Mouse (Mus musculus): ENCODE results near the gene Slco3a1.

Gene Slco3a1

DNA sequence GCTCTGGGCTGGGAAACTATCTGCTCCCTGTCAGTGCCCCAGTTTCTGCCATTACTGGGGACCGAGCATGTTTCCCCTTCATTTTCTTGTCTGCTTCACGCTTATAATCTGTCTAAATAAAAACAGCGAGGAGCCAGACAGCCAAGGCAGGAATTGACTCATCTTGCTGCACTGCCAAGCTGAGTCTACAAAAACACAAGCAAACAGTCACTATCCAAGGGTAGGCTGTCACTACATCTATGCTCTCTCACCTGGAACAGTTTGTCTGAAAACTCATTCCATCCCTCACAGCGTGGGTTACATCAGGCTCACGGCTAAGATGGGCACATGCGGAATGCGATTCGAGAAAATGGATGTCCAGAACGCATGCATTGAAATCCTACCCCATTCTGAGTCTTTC lies 207.6 kb downstream of the Slco3a1 start:
- DNase-seq (ENCODE audit: low spot score): no peak

GRCm38 (mm10) chr7:74346451-74346850 lies 208.1 kb downstream of the Slco3a1 start:
- DNase-seq (ENCODE audit: low spot score): no peak

- DNase-seq (ENCODE audit: low spot score): peak; percentile 21
These were observed 213.3 kb downstream of the Slco3a1 start for GRCm38 (mm10) chr7:74341149-74341805.

DNA sequence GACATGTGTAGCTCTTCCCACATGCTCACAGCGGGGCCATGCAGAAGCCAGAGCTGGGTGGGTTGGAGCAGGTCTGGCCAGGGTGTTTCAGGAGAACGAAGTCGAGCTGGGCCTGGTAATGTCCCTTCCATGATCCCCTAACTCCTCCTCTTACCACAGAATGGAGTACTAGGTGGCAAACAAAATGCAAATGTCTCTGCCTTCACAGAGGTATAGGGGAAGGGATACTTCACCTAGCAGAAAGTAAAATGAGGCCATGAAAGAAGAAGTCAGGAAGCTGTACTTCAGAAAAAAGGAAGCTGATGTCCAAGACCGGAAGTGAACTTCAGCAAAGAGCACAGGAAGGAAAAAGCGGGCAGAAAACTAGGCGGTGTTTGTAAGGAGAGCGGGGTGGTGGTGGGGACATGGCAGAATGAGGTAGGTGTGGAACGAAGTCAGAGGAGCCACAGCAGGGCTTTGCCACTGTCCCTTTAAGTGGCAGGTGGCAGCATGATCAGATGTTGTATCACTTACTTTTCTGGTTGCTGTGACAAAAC lies 214.1 kb downstream of the Slco3a1 start:
- no peak for DNase-seq (ENCODE audit: low spot score)

DNA sequence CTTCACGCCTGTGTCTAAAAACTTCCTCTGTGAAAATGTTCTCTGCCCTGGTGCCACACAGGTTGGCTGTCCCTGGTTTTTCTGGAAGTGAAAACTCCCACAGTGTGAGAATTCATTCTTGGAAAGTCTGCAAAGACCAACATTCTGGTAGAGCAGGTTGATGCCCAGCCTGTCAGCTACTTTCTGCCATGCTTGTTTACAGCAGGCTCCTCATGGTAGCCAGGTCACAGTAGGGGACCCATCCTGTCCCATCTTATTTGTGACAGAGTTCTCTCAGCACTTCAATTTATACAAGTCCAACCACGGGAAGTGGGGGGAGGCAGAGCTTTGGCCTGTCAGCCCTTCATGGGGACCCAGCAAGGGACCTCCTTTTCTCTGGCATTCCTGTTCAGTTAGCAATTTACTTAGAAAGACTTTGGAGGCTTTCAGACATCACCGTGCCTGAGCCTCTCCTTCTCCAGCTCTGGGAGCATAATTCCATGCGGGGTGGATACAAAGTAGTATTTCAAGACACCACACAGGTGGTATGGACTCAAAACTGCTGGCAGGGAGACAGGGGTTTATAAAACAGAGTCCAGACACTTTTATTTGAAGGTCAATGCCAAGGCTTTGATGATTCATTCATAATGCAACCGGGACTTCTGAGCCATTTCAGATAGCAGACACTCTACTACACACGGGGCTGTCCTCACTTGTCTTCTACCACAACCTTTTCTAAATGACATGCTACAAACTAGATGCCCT lies 216.7 kb downstream of the Slco3a1 start:
- no peak for DNase-seq (ENCODE audit: low spot score)

DNA sequence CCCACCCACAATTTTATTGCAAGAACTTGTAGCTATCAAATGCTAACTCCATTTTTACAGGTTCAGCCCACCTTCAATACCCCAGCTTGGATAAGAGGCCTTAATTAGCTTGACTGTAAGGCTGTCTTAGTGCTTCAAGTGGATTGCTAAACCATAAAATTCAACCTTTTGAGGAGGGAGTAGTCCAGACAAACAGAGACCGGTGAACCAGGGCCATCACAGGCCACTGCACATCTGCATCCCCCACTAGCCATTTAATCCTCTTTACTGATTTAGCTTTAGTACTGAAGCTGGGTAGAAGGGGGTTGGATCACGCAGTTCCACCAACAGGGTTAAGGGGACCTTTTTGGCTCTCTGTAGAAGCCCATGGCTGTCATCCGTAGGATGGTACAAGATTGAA lies 222.3 kb downstream of the Slco3a1 start:
- no peak for DNase-seq (ENCODE audit: low spot score)

- DNase-seq (ENCODE audit: low spot score): no peak
These were observed 223.5 kb downstream of the Slco3a1 start for GRCm38 (mm10) chr7:74330858-74331726.

GRCm38 (mm10) chr7:74330117-74330857 lies 224.3 kb downstream of the Slco3a1 start:
- no peak for DNase-seq (ENCODE audit: low spot score)

- DNase-seq (ENCODE audit: low spot score): no peak
These were observed 225.6 kb downstream of the Slco3a1 start for GRCm38 (mm10) chr7:74329004-74329403.

GRCm38 (mm10) chr7:74327716-74328115 lies 226.9 kb downstream of the Slco3a1 start:
- no peak for DNase-seq (ENCODE audit: low spot score)

- DNase-seq (ENCODE audit: low spot score): no peak
These were observed 229.5 kb downstream of the Slco3a1 start for GRCm38 (mm10) chr7:74325052-74325451.

DNA sequence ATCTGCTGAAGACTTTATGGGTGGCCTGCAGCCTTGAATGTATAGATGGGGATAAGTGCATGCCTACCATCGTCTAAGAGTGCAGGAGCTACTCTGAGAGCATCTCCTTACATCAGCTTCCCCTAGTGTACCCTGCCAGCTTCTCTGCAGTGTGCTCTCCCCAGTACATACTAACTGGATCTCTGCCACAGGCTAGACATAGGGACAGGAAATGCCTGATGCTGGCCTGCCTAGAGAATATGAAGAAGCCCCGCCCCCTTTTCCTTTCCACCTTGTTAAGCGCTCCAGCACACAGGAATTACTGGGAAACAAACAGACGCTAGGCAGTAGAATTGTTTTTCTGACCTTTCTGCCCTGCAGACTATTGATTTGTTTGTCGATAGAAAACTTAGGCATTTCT lies 230.9 kb downstream of the Slco3a1 start:
- peak; percentile 11 for DNase-seq (ENCODE audit: low spot score)

GRCm38 (mm10) chr7:74323194-74323593 lies 231.4 kb downstream of the Slco3a1 start:
- no peak for DNase-seq (ENCODE audit: low spot score)

GRCm38 (mm10) chr7:74320635-74321034 lies 233.9 kb downstream of the Slco3a1 start:
- DNase-seq (ENCODE audit: low spot score): no peak

GRCm38 (mm10) chr7:74315836-74316435 lies 238.6 kb downstream of the Slco3a1 start:
- peak; percentile 41 for DNase-seq (ENCODE audit: low spot score)

- no peak for DNase-seq (ENCODE audit: low spot score)
These were observed 240.3 kb downstream of the Slco3a1 start for GRCm38 (mm10) chr7:74314276-74314675.

DNA sequence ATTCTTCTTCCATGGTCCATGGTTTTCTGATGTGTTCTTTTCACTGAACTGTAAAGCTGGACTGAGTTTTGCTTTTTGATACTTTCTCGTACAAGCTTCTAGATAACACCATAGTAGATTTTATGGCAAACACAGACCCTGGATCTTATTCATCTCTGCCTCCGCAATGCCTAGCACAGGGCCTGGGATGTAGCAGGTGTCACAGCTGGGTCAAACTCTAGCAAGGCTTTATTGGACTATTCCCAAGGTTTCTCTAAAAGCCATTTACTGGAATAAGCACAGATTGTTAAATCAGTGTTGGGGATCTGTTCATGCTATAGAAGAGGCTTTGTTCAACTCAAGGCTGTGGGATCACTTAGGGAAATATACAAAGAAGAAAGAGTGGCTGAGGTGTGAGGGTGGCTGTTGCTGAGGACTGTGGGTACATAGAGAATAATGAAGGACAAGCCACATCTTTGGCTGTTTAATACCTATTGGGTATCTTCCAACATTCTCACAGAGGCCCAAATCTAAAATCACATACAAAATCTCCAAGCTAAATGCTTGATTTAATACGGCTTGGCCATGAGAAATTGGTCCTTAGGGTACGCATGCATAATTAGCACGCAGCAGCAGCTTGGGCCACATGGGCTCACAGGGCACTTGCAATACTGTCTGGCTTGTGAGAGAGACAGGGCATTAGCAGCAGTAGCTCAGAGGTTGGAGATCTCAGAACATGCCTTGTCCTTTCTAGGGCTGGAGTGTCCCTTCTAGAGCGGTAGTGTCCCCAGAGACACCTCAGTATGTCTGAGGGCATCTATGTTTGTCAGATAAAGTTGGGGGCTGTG lies 241.1 kb downstream of the Slco3a1 start:
- DNase-seq (ENCODE audit: low spot score): no peak

DNA sequence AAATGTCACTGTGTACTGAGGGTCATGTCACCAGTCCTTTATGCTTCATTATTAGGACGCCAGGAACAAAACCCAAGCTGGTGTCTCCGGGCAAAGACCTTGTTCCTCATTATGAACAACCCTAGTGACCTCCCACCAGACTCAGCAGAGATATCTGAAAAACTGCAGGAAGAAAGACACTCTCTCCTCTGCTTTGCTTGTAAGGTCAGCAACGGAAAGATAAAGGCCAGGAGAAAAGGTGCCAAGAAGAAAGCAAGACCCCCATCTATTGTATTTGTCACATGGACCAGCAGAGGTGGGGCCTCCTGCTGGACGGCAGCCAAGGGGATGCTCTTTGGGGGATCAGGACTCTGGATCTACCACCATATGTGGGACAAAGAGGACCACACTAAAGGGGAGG lies 243.0 kb downstream of the Slco3a1 start:
- DNase-seq (ENCODE audit: low spot score): no peak

GRCm38 (mm10) chr7:74303611-74304300 lies 250.8 kb downstream of the Slco3a1 start:
- DNase-seq (ENCODE audit: low spot score): no peak

- DNase-seq (ENCODE audit: low spot score): no peak
These were observed 251.5 kb downstream of the Slco3a1 start for GRCm38 (mm10) chr7:74303081-74303480.

Measured in lung, postnatal 25 days (tissue).